Comparison of ENCODE assay signal across 33 mouse cellular contexts in the genomic region with DNA sequence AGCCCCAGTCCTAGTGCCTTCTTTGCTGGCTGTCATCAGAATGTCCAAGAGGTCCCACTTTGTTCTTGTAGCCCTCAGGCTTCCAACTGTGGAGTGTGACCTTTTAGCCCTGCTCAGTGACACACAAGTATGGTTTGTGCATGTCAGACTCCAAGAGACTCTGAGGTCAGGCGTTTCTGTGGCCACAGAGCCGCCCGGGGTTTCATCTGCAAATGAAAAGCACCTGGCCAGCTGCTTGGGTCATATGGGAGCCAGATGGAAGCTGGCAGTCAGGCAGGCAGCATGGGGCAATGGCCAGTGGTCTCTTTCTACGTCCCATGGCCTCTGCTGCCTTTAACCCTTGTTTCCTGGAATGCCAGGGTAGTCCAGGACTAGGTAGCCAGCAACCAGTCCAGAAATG. TPM values are rescaled to one million over a fixed set of nuclear protein-coding genes. Genes with fewer than 3 reads are reported as not detected.
A peak's percentile ranks its signal among the peaks of the same experiment; 100 is the strongest.
DNase-seq lines count a peak whose midpoint lies in the region; ATAC-seq lines count a peak whose summit lies in the region.
"Had no signal": no experiment of that assay in that cellular context is flagged by ENCODE, and none has a peak within 500 bp of the region (broad histone marks: within the 10 kb centered on the region; RNA-seq: fewer than 3 reads in every experiment).

No protein-coding gene starts in this region.

- WGBS in neural tube, embryonic 15.5 days: 79% methylated on average over 4 of the region's 4 CpGs
- 90% methylated on average over 4 of the region's 4 CpGs for WGBS in intestine, embryonic 16.5 days

- DNase-seq in adrenal gland, adult 2 months: peak; percentile 5
- DNase-seq in adrenal gland, postnatal 14 days: no peak
- DNase-seq in neural tube, embryonic 10.5 days (ENCODE audit: extremely low spot score, low spot score): peak; percentile 56
- DNase-seq in forelimb bud, embryonic 11.5 days (ENCODE audit: low read depth, low spot score): peak; percentile 48
- no peak for DNase-seq in layer of hippocampus, postnatal 36 days
- DNase-seq in kidney, adult 11 months: no peak
- DNase-seq: adrenal gland, postnatal 25 days; cerebellum, adult 11-12 months; cerebellum, adult 9-11 months; forebrain, postnatal 0 days; gastrocnemius, postnatal 25 days; heart, adult 18-20 months; heart, postnatal 4 days; kidney, adult 9 months; kidney, postnatal 10 days; lung, postnatal 36 days; right cerebral cortex, adult 18-20 months; spleen, adult 18-20 months; thymus, postnatal 14 days had no signal

- no peaks in the 10 kb centered on the region for H3K36me3 ChIP-seq in neural tube, embryonic 15.5 days
- no peaks in the 10 kb centered on the region for H3K36me3 ChIP-seq in intestine, embryonic 16.5 days (ENCODE audit: control insufficient read depth, insufficient read depth, low read length)
- H3K36me3 ChIP-seq: embryonic facial prominence, embryonic 13.5 days; midbrain, embryonic 15.5 days had no signal

- H3K9ac ChIP-seq in neural tube, embryonic 15.5 days (replicated peaks): no peak overlapping the region
- no peak overlapping the region for H3K9ac ChIP-seq in intestine, embryonic 16.5 days (ENCODE audit: low read depth, low read length)
- H3K9ac ChIP-seq: embryonic facial prominence, embryonic 13.5 days; forebrain, postnatal 0 days; intestine, embryonic 15.5 days; limb, embryonic 12.5 days; liver, embryonic 15.5 days; lung, embryonic 15.5 days; midbrain, embryonic 15.5 days had no signal

- no peak for ATAC-seq in neural tube, embryonic 15.5 days (ENCODE audit: low FRiP score)
- ATAC-seq in intestine, embryonic 16.5 days: no peak
- ATAC-seq: forebrain, postnatal 0 days; hindbrain, postnatal 0 days; intestine, embryonic 15.5 days; midbrain, embryonic 15.5 days; Patski had no signal

- H3K9me3 ChIP-seq in neural tube, embryonic 15.5 days (replicated peaks): no peaks in the 10 kb centered on the region
- no peaks in the 10 kb centered on the region for H3K9me3 ChIP-seq in intestine, embryonic 16.5 days (ENCODE audit: control insufficient read depth, low read length)
- H3K9me3 ChIP-seq: embryonic facial prominence, embryonic 13.5 days; forebrain, embryonic 10.5 days; G1E; intestine, embryonic 15.5 days; limb, embryonic 12.5 days; liver, embryonic 15.5 days; lung, embryonic 15.5 days; megakaryocyte, embryonic 14.5 days; midbrain, embryonic 15.5 days had no signal

- H3K4me3 ChIP-seq in neural tube, embryonic 15.5 days (replicated peaks): no peak overlapping the region
- H3K4me3 ChIP-seq in intestine, embryonic 16.5 days (ENCODE audit: low read length): no peak overlapping the region
- H3K4me3 ChIP-seq: embryonic facial prominence, embryonic 13.5 days; forebrain, embryonic 10.5 days; intestine, embryonic 15.5 days; limb, embryonic 12.5 days; liver, embryonic 15.5 days; lung, embryonic 15.5 days; midbrain, embryonic 15.5 days had no signal

- peaks cover 46% of the 10 kb centered on the region for H3K4me1 ChIP-seq in neural tube, embryonic 15.5 days
- H3K4me1 ChIP-seq in intestine, embryonic 16.5 days (ENCODE audit: control insufficient read depth, insufficient read depth, low read length): peaks cover 14% of the 10 kb centered on the region
- H3K4me1 ChIP-seq: midbrain, embryonic 15.5 days had no signal

- no peaks in the 10 kb centered on the region for H3K27me3 ChIP-seq in neural tube, embryonic 15.5 days (replicated peaks)
- H3K27me3 ChIP-seq in intestine, embryonic 16.5 days (replicated peaks; ENCODE audit: control insufficient read depth, insufficient read depth, low read length): no peaks in the 10 kb centered on the region
- H3K27me3 ChIP-seq: embryonic facial prominence, embryonic 13.5 days; intestine, embryonic 15.5 days; limb, embryonic 12.5 days; liver, embryonic 15.5 days; lung, embryonic 15.5 days; megakaryocyte, embryonic 14.5 days; midbrain, embryonic 15.5 days; Patski had no signal

- H3K27ac ChIP-seq in neural tube, embryonic 15.5 days (replicated peaks): no peak overlapping the region
- H3K27ac ChIP-seq in intestine, embryonic 16.5 days (ENCODE audit: low read length): no peak overlapping the region
- H3K27ac ChIP-seq: embryonic facial prominence, embryonic 13.5 days; forebrain, embryonic 10.5 days; hindbrain, postnatal 0 days; intestine, embryonic 15.5 days; limb, embryonic 12.5 days; liver, embryonic 15.5 days; lung, embryonic 15.5 days; midbrain, embryonic 15.5 days had no signal

- no peak overlapping the region for H3K4me2 ChIP-seq in neural tube, embryonic 15.5 days
- H3K4me2 ChIP-seq in intestine, embryonic 16.5 days (ENCODE audit: low read depth, low read length): no peak overlapping the region
- H3K4me2 ChIP-seq: embryonic facial prominence, embryonic 13.5 days; heart, embryonic 11.5 days; intestine, embryonic 15.5 days; limb, embryonic 12.5 days; liver, embryonic 15.5 days; lung, embryonic 15.5 days; midbrain, embryonic 15.5 days had no signal

RNA-seq across cellular contexts. Expression of gene Capzb, which starts 27.0 kb away (rescaled TPM):
- 100 to 1,000 TPM; 312 to 392 TPM for total RNA-seq in adrenal gland, adult 2 months (2021)
- polyA plus RNA-seq in adrenal gland, adult 2 months (2012; rRNA removed): 140 and 199 TPM in 2 replicates
- 316 and 319 TPM in 2 replicates for total RNA-seq in adrenal gland, postnatal 14 days (2021)
- polyA plus RNA-seq in neural tube, embryonic 15.5 days (2015; fragmentation: Nextera tagmentation; extraction: Ambion mirVana): 323 and 359 TPM in 2 replicates
- 100 to 1,000 TPM; 417 to 423 TPM for total RNA-seq in layer of hippocampus, postnatal 36 days (2021)
- 440 and 454 TPM in 2 replicates for polyA plus RNA-seq in intestine, embryonic 16.5 days (2015; fragmentation: Nextera tagmentation; extraction: Ambion mirVana)

Comparison
In these comparisons a context has a peak if more than half of its experiments do, and no peak if none do; other contexts are left out.
1. DNase-seq: peak in adrenal gland, adult 2 months (single experiment), neural tube, embryonic 10.5 days (single experiment) and forelimb bud, embryonic 11.5 days (single experiment); none in adrenal gland, postnatal 14 days (single experiment), layer of hippocampus, postnatal 36 days (0 of 2) and kidney, adult 11 months (single experiment).